Mouse (Mus musculus) erythroblast, embryonic 14.5 days (primary cell): ENCODE data around the gene Ivd. TPM values are rescaled to one million over a fixed set of nuclear protein-coding genes. Genes with fewer than 3 reads are reported as not detected.

Experiments used
- H3K27me3 ChIP-seq: 2 replicates; pipeline ENCODE4 v1.6.1; 2012; ENCODE audit warnings: inconsistent platforms; ENCODE audit not compliant: control insufficient read depth
- H3K36me3 ChIP-seq: 2 replicates; pipeline ENCODE4 v1.6.1; 2012; ENCODE audit warnings: mild to moderate bottlenecking, inconsistent platforms; ENCODE audit not compliant: control insufficient read depth
- H3K4me1 ChIP-seq: 2 replicates; pipeline ENCODE4 v1.6.1; 2012; ENCODE audit warnings: inconsistent platforms; ENCODE audit not compliant: control insufficient read depth
- H3K4me3 ChIP-seq: replicated peaks from 2 replicates; pipeline ENCODE3; 2012; ENCODE audit warnings: moderate library complexity, mild to moderate bottlenecking, inconsistent platforms
- H3K9me3 ChIP-seq: 2 replicates; pipeline ENCODE4 v1.6.1; 2012; ENCODE audit warnings: low read length, inconsistent platforms, mixed read lengths; ENCODE audit not compliant: control insufficient read depth
- GATA1 ChIP-seq: IDR thresholded peaks from 2 replicates; pipeline ENCODE4 v1.6.1; 2012; ENCODE audit warnings: low read length, inconsistent platforms, mixed read lengths
- TAL1 ChIP-seq: IDR thresholded peaks from 3 replicates; pipeline ENCODE4 v1.6.1; 2012; ENCODE audit warnings: low read length, inconsistent platforms, mixed read lengths
- polyA plus RNA-seq: library from polyadenylated mRNA; stranded (reverse); fragments of >175 nt; gene quantifications from 2 replicates; pipeline ENCODE4 v1.2.3, GENCODE M21; 2012

Ivd gene
- polyA plus RNA-seq, 1 experiment: 0.30 TPM

DNA sequence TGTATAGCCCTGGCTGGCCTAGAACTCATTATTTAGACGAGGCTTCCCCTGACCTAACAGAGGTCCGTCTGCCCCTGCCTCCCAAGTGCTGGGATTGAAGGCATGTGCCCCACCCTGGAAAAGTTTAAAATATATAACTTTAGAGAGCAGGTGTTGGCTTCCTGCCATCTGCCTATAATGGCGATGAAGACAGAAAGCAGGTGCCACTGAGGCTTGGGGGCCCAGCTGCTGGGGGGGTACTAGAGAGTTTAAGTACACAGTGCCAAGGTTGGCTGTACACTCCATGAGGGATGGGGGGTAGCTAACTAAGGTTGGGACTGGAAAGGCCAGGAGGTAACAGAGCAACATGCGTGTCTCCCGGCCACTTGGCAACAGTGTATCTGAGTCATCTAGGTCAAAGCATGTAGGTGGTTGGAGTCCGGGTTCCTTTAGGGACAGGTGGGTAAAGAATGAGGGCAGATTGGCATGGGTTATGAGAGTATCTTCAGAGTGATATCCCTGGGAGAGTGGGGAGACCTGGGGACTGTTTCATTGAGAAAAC, 12.2 kb downstream of the Ivd start:
- H3K9me3 ChIP-seq: no peaks in the 10 kb centered on the region
- H3K36me3 ChIP-seq: peaks cover 52% of the 10 kb centered on the region
- no peak overlapping the region for H3K4me3 ChIP-seq
- TF ChIP-seq TAL1 (no peak), GATA1 (no peak)
- no peaks in the 10 kb centered on the region for H3K27me3 ChIP-seq
- H3K4me1 ChIP-seq: peaks cover 2% of the 10 kb centered on the region; the same call in 1 of the 2 replicates

DNA sequence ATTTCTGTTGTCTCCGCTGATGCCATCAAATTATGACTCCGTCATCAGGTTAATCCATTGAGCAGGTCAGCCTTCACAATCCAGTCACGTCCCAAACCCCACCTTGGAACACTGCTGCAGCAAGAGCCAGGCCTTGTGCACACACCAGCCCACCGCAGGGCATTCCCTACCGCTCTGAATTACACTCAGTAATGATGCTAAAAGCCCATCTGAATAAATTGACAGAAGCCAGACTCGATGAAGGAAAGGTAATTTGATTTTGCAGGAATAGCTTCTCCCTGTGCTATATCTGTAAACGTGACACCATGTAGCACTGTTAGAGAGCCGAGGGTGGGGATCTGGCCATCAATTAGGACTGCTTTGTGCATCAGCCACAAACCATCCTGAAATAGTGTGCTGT, 13.6 kb downstream of the Ivd start:
- Histone ChIP-seq H3K9me3 (no peaks in the 10 kb centered on the region), H3K4me3 (no peak overlapping the region), H3K4me1 (peaks cover 2% of the 10 kb centered on the region; the same call in 1 of the 2 replicates), H3K27me3 (no peaks in the 10 kb centered on the region), H3K36me3 (peaks cover 42% of the 10 kb centered on the region)
- TF ChIP-seq GATA1: no peak

DNA sequence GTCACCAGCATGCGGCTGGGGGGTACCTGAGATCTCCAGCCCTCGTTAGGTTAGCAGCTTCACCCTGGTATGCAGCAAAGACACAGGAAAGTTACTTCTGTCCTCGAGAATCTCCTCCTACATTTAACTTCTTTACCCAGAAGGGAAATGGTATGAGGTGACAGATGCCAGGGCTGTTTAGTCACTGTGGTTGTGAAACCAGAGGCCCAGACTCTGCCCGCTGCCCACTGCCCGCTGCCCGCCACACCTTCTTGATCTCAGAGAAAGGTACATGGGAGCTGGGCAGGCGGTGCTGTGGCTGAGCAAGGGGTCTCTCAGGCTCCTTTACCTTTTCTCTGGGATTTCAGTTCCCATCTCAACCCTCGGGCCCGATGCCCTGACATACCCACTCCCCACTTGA, 14.7 kb downstream of the Ivd start:
- H3K36me3 ChIP-seq: peaks cover 33% of the 10 kb centered on the region
- TF ChIP-seq TAL1 (no peak), GATA1 (no peak)
- peaks cover 2% of the 10 kb centered on the region for H3K4me1 ChIP-seq
- H3K27me3 ChIP-seq: no peaks in the 10 kb centered on the region
- no peaks in the 10 kb centered on the region for H3K9me3 ChIP-seq
- H3K4me3 ChIP-seq: no peak overlapping the region

DNA sequence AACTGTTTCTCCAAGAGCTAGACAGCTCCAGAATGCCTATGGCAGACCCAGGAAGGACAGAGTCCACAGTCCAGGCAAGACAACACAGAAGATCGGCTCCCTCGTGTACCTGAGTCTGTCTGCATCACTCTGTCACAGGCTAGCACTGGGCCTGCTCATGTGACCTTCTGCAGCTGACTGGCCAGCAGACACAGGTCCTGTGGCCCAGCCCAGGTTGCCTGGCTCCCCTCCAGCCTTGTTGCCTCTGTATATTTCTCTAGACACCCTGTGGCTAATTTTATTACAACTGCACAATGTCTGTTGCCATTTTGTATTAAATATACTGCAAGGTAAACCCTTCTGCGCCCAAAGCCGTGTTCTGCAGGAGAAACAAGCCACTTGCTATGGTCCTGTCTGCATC, 19.3 kb downstream of the Ivd start:
- no peaks in the 10 kb centered on the region for H3K9me3 ChIP-seq
- peaks cover 16% of the 10 kb centered on the region for H3K36me3 ChIP-seq
- peaks cover 33% of the 10 kb centered on the region for H3K4me1 ChIP-seq
- TF ChIP-seq TAL1: no peak
- TF ChIP-seq GATA1: no peak
- no peaks in the 10 kb centered on the region for H3K27me3 ChIP-seq
- H3K4me3 ChIP-seq: no peak overlapping the region

DNA sequence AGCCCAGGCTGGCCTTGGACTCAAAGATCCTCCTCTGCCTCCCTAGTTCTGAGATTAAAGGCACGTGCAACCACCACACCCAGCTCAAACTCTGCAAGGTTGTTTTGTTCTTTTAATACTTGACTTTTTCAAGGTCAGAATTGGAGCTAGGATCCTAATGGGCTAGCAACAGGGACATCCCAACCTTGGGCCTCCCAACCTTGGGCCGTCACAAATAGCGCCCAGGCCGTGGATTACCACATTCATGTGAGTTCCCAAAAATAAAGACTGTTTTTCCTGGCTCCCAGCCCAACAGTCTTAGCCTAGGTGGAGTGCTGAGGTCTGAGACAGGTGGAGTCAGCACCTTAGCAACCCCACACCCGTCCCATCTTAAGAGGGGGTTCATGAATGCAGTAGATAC, 20.2 kb downstream of the Ivd start:
- Histone ChIP-seq H3K4me1 (peaks cover 42% of the 10 kb centered on the region), H3K36me3 (peaks cover 10% of the 10 kb centered on the region), H3K4me3 (no peak overlapping the region), H3K9me3 (no peaks in the 10 kb centered on the region), H3K27me3 (no peaks in the 10 kb centered on the region)
- TF ChIP-seq TAL1: no peak
- TF ChIP-seq GATA1: no peak

DNA sequence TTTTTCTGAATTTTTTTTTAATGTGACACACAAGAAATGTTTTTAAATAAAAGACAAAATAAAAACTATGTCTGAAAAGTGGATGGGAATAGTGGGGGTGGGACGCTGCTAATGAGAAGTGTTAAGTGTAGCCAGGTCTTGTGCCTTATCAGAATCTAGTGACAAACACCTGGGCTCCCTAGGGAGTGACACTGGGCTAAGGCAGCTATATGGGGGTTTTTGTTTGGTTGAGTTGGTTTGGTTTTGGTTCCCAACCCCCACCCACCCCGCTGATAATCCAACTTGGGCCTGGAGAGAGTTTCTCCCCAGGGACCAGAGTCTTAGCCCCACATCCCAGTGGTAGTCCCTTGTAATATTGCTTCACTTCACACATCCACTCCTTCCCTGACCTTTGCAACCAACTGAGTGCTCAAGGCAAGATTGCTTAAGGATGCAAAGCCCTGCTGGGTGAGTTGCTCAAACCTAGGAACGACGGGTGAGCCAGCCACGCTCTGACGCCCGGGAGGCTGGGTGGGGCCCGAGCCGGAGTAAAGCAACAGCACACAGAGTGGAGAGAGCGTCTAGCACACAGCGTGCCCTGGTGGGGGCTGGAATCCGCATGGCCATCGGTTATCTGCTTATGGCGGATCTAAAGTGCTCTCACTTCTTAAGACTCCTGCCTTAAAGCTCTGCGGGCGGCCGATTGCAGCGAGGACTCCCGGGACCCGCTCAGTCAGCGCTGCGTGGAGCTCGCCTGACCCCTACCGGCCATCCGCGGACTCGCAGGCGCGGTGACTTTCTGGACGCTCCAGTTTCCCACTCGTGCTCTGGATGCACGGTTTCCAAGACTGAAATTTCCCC, 21.3 kb downstream of the Ivd start:
- H3K27me3 ChIP-seq: no peaks in the 10 kb centered on the region
- peak overlapping the region; percentile 63 for H3K4me3 ChIP-seq
- H3K9me3 ChIP-seq: no peaks in the 10 kb centered on the region
- peaks cover under 1% of the 10 kb centered on the region; the same call in 1 of the 2 replicates for H3K36me3 ChIP-seq
- peaks cover 51% of the 10 kb centered on the region for H3K4me1 ChIP-seq
- no peak for TF ChIP-seq TAL1
- TF ChIP-seq GATA1: no peak

DNA sequence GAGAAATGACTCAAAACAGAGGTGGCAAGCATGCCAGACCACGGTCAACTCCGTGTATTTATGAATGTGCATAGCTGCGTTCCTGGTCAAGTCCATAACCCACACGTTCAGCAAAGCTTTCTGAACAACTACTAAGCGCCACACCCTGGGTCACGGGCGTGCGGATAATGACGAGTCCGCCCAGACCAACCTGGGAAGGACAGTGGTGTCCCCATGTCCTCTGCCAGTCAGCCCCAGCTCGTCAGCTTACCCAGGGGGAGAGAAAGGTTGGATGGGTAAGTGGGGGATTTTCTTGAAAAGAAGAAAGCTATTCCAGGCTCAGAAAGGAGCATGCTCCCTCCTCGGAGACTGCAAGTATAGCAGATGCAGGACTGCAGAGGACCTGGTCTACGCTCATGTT, 25.7 kb downstream of the Ivd start:
- Histone ChIP-seq H3K36me3 (no peaks in the 10 kb centered on the region; the same call in 1 of the 2 replicates), H3K9me3 (no peaks in the 10 kb centered on the region), H3K4me3 (peak overlapping the region; percentile 65), H3K27me3 (peaks cover 8% of the 10 kb centered on the region), H3K4me1 (peaks cover 69% of the 10 kb centered on the region)
- TF ChIP-seq GATA1 (no peak), TAL1 (no peak)

DNA sequence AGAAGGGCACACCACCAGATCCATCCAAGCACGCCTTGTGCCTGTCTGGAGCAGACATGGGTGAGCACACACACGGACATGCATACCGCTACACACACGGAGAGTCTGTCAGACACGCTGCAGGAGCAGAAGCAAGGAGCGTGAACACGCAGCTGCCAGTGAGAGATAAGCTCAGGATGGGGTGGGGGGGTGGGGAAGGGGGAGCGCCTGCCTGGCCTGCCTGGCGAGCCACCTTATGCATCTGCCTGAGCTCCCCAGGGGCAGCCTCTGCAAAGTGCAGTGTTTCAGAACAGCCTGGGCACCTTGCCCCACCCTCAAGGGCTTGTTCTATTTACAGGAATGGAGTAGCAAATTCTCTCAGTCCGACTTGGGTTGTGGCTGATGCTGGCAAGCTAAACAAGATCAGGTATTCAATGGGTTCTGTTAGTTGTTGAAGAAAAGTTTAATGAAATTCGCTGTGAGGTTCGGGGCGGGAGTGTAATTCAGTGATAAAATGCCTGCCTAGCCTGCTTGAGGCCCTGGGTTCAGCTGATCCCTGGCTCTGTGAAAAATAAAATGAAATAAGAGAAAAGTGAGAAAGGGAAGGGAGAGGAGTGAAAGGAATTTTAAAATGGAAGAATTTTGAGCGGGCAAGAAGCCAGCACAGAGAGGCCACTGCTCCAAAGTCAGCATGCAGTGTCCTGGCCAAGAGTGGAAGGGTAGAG, 26.2 kb downstream of the Ivd start:
- H3K4me3 ChIP-seq: peak overlapping the region; percentile 65
- TF ChIP-seq TAL1: peak; percentile 74
- TF ChIP-seq GATA1: no peak
- peaks cover 65% of the 10 kb centered on the region for H3K4me1 ChIP-seq
- no peaks in the 10 kb centered on the region for H3K9me3 ChIP-seq
- no peaks in the 10 kb centered on the region; the same call in 1 of the 2 replicates for H3K36me3 ChIP-seq
- H3K27me3 ChIP-seq: peaks cover 14% of the 10 kb centered on the region

DNA sequence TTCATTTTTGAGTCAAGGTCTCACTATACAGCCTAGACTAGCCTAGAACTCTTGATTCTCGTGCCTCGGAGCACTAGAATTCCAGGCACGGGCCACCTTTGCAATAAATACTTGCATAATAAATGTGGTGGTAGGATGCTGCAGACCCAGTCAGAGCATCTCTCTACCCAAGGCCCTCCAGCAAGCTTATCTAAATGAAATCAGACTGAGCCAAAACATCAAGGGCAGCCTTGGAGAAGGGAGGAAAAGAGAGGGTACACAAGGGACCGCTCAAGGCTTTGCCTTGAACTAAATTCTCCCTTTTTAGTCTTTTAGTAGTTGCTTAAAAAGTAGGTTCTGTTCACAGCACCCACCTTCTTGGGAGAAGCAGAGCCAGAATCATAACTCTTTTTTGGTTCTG, 29.4 kb downstream of the Ivd start:
- Histone ChIP-seq H3K4me1 (peaks cover 46% of the 10 kb centered on the region), H3K27me3 (peaks cover 45% of the 10 kb centered on the region), H3K4me3 (no peak overlapping the region), H3K9me3 (peaks cover under 1% of the 10 kb centered on the region; the same call in 1 of the 2 replicates), H3K36me3 (no peaks in the 10 kb centered on the region; the same call in 1 of the 2 replicates)
- TF ChIP-seq GATA1 (no peak), TAL1 (no peak)
